Mouse (Mus musculus) olfactory bulb, adult 2 months (tissue): Measurements from ENCODE around the gene Magohb.

Source experiments
- CTCF ChIP-seq: fragments of 200-500 bp; IDR thresholded peaks from 2 replicates; pipeline ENCODE4 v1.5.1; 2012; ENCODE audit warnings: low read depth, mild to moderate bottlenecking, low read length, moderate library complexity; ENCODE audit not compliant: insufficient read depth
- POLR2A ChIP-seq: fragments of 200-500 bp; IDR thresholded peaks from 2 replicates; pipeline ENCODE4 v1.6.1; 2012; ENCODE audit warnings: mild to moderate bottlenecking, low read depth, low read length, moderate library complexity; ENCODE audit not compliant: insufficient read depth

DNA sequence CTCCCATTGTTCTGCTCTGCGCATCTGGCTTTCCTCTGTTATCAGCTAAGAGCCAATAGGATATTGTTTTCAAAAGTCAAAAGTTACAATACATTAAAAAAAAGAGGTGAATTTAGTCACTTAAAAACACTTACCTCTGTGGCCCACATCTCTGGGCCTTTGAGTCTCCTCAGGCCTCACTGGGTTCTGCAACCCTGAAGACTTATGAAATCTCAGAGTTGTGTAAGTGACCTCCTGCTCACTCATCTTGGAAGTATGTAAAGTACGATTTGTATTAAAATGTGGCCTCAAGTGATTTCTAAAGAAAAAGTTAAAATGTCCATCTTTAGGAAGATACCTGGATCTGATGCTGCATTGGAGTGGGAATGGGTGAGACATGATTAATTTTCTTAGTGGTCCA, 48.0 kb downstream of the Magohb start:
- TF ChIP-seq CTCF, result no peak
- TF ChIP-seq POLR2A, result no peak
